Mouse (Mus musculus): ENCODE measurements around the gene Calml4. TPM values are rescaled to one million over a fixed set of nuclear protein-coding genes. Genes with fewer than 3 reads are reported as not detected.
A peak's percentile ranks its signal among the peaks of the same experiment; 100 is the strongest.
"Not testable (repeated sequence)": the region's sequence is repeated elsewhere in the genome, so short reads cannot be mapped to it uniquely, and the experiment has no call there.

Gene Calml4
- polyA plus RNA-seq, 1 experiment from 2014 or later = 4.9 TPM

DNA sequence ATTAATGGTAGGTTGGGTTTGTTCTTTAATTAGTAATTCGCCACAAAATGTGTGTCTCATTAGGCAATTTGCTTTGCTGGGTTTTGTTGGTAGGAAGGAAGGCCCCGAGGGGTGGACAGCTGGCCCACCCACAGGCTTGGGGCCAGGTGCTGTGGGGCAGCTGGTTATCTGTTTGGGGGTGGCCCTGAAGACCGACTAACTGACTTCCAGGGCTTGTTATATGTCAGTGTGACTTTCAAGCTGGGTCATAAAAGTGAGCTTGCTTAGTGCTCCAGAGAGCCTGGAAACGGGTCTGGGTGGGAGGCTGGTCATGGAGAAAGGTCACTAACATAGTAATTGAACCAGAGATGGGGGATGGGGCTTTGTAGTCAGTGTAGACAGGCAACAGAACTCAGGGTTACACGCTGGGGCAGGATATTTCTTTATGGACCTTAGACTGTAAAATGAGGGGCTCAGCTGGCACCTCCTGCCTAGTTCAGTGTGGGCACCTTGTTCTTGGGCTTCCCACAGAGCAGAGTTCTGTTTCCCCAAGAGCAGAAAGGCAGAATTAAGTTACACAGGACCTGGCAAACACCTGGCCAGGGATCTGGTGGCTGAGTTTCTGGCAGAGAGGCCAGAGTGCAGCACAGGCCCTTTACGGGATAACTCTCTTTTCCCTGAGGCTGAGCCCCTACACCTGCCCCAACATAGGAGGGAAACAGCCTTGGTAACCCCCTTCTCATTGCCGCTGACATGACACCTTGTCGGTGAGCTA lies 563 bp downstream of the Calml4 start:
- peak overlapping the region; percentile 35 for H3K4me2 ChIP-seq (ENCODE audit: low read depth, severe bottlenecking)
- peaks cover 36% of the 10 kb centered on the region for H3K4me1 ChIP-seq (ENCODE audit: control insufficient read depth, insufficient read depth, low read length)
- H3K9me3 ChIP-seq (ENCODE audit: control insufficient read depth, low read length) = no peaks in the 10 kb centered on the region
- peak overlapping the region; percentile 88 for H3K27ac ChIP-seq (replicated peaks; ENCODE audit: low read depth, low read length)
- H3K9ac ChIP-seq (ENCODE audit: low read length) = no peak overlapping the region; the same call in 1 of the 2 replicates
- H3K36me3 ChIP-seq (ENCODE audit: control insufficient read depth, insufficient read depth, low read length) = no peaks in the 10 kb centered on the region
- ATAC-seq (ENCODE audit: insufficient number of reproducible peaks, low FRiP score, low TSS enrichment, low read depth) = peak; percentile 74
- H3K27me3 ChIP-seq (ENCODE audit: control insufficient read depth, insufficient read depth, low read length) = no peaks in the 10 kb centered on the region
- 15% methylated on average over 8 of the region's 8 CpGs for WGBS
- DNase-seq (ENCODE audit: low spot score) = peak; percentile 77
- H3K4me3 ChIP-seq (ENCODE audit: low read depth, low read length) = no peak overlapping the region

DNA sequence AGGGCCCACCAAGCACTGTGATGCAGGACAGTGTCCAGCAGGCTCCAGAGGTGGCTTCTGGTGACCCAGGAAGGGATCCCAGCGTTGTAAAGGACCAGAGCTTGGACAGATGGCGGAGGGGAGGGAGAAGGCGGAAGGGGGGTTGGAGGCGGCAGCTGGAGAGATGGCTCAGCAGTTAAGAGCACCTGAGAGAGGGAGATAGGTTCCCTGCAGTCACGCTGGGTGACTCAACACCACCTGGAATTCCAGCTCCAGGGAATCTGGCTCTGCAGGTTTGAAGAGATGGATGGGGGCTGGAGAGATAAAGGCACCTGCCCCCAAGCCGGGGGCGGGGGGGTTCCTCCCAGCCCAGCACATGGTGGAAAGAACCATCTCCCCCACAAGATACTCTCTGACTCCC lies 2.2 kb downstream of the Calml4 start:
- H3K9ac ChIP-seq (ENCODE audit: low read length); H3K4me2 ChIP-seq (ENCODE audit: low read depth, severe bottlenecking); DNase-seq (ENCODE audit: low spot score); ATAC-seq (ENCODE audit: insufficient number of reproducible peaks, low FRiP score, low TSS enrichment, low read depth); H3K4me3 ChIP-seq (ENCODE audit: low read depth, low read length); H3K36me3 ChIP-seq (ENCODE audit: control insufficient read depth, insufficient read depth, low read length); H3K27ac ChIP-seq (replicated peaks; ENCODE audit: low read depth, low read length); H3K9me3 ChIP-seq (ENCODE audit: control insufficient read depth, low read length); H3K27me3 ChIP-seq (ENCODE audit: control insufficient read depth, insufficient read depth, low read length): not testable (repeated sequence)
- 41% methylated on average over 6 of the region's 7 CpGs for WGBS
- peaks cover 30% of the 10 kb centered on the region for H3K4me1 ChIP-seq (ENCODE audit: control insufficient read depth, insufficient read depth, low read length)

DNA sequence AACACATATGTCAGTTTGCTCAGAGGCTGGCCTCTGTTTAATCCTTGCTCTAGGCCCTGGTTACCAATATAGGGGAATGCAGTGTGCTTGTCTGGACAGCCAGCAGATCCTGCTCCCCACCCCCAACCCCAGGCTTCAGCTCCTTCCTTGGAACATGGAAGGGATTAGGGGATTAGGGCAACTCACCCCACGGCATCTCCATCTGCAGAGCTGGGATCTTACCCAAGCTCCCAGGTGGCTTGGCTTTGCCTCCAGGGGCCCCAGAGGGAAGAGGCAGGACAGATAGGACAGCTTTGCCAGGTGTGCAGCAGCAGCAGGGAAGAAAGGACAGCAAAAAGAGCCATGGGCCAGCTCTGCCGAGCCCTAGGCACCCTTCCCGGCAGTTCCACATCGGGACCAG lies 3.0 kb downstream of the Calml4 start:
- H3K4me3 ChIP-seq (ENCODE audit: low read depth, low read length) = no peak overlapping the region
- H3K9ac ChIP-seq (ENCODE audit: low read length) = no peak overlapping the region
- H3K4me1 ChIP-seq (ENCODE audit: control insufficient read depth, insufficient read depth, low read length) = peaks cover 30% of the 10 kb centered on the region
- no peak overlapping the region for H3K27ac ChIP-seq (replicated peaks; ENCODE audit: low read depth, low read length)
- H3K27me3 ChIP-seq (ENCODE audit: control insufficient read depth, insufficient read depth, low read length) = no peaks in the 10 kb centered on the region
- no peak for DNase-seq (ENCODE audit: low spot score)
- WGBS = 66% methylated on average over 4 of the region's 4 CpGs
- ATAC-seq (ENCODE audit: insufficient number of reproducible peaks, low FRiP score, low TSS enrichment, low read depth) = no peak
- H3K36me3 ChIP-seq (ENCODE audit: control insufficient read depth, insufficient read depth, low read length) = no peaks in the 10 kb centered on the region
- H3K9me3 ChIP-seq (ENCODE audit: control insufficient read depth, low read length) = no peaks in the 10 kb centered on the region
- no peak overlapping the region for H3K4me2 ChIP-seq (ENCODE audit: low read depth, severe bottlenecking)

DNA sequence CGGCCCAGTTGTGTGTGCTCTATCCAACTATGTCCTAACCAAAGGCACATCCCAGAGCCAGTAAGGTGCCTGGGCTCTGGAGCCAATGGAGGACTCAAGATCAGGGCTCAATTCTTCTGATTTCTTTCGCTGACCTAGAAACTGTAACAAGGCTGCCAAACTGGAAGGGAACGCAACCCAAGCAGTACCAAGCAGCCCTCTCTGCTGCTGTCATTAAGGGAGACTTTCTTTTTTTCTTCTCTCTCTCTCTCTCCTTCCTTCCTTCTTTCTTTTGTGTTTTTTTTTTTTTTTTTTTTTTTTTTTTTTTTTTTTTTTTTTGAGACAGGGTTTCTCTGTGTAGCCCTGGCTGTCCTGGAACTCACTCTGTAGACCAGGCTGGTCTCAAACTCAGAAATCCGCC lies 11.4 kb downstream of the Calml4 start:
- H3K4me2 ChIP-seq (ENCODE audit: low read depth, severe bottlenecking); DNase-seq (ENCODE audit: low spot score); ATAC-seq (ENCODE audit: insufficient number of reproducible peaks, low FRiP score, low TSS enrichment, low read depth); H3K27me3 ChIP-seq (ENCODE audit: control insufficient read depth, insufficient read depth, low read length); H3K4me1 ChIP-seq (ENCODE audit: control insufficient read depth, insufficient read depth, low read length); H3K9me3 ChIP-seq (ENCODE audit: control insufficient read depth, low read length); H3K4me3 ChIP-seq (ENCODE audit: low read depth, low read length); H3K36me3 ChIP-seq (ENCODE audit: control insufficient read depth, insufficient read depth, low read length); H3K9ac ChIP-seq (ENCODE audit: low read length); H3K27ac ChIP-seq (replicated peaks; ENCODE audit: low read depth, low read length): not testable (repeated sequence)
- WGBS = 93% methylated on average over 4 of the region's 4 CpGs

DNA sequence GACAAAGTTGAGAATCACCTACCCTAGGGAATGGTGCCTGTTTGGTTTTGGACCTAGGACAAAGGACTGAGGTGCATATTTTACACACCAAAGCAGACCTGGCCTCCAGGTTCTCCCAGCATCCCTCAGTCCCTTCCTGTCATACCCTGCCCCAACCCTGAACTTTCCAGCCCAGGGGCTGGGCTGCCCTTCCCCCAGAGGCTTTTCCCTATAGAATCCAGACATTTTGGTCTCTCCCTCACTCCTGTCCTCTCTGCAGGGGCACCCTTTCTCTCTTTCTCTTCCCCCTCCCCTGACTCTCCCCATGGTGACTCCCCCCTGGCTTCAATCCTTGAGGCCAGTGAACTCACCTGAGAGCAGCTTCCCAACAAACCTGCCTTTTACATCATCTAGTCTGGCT lies 12.8 kb downstream of the Calml4 start:
- Histone ChIP-seq H3K4me1 (ENCODE audit: control insufficient read depth, insufficient read depth, low read length) (no peaks in the 10 kb centered on the region), H3K27ac (replicated peaks; ENCODE audit: low read depth, low read length) (no peak overlapping the region), H3K4me2 (ENCODE audit: low read depth, severe bottlenecking) (no peak overlapping the region), H3K36me3 (ENCODE audit: control insufficient read depth, insufficient read depth, low read length) (no peaks in the 10 kb centered on the region), H3K9ac (ENCODE audit: low read length) (no peak overlapping the region), H3K9me3 (ENCODE audit: control insufficient read depth, low read length) (no peaks in the 10 kb centered on the region), H3K4me3 (ENCODE audit: low read depth, low read length) (no peak overlapping the region), H3K27me3 (ENCODE audit: control insufficient read depth, insufficient read depth, low read length) (no peaks in the 10 kb centered on the region)
- ATAC-seq (ENCODE audit: insufficient number of reproducible peaks, low FRiP score, low TSS enrichment, low read depth) (no peak), DNase-seq (ENCODE audit: low spot score) (peak; percentile 17)

DNA sequence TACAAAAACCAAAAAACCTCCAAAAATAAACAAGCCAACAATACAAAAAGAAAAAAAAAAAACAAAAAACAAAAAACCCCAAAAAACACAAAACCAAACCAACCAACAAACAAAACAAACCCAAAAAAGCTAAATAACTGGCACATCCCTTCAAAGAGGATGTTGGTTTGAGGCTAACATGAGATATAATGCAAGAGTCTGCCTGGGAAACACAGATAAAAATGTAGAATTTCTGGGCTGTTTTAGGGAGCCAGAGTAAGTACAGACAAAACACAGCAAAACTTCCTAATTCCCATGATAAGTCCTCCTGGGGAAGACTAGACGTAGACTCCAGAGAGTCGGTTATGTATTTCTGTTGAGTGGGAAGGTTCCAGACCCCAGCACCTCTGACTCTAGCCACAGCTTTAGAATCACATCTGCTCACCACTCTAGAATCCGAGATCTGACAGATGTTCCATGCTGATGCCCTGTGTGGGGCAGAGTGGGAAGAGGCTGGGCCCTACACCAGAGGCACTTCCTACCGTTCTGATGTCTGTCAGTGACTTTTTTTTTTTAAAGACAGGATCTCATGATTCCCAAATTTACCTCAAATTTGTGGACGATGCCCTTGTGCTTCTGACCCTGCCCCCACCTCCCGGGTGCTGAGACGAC lies 19.2 kb downstream of the Calml4 start:
- Histone ChIP-seq H3K4me1 (ENCODE audit: control insufficient read depth, insufficient read depth, low read length) (no peaks in the 10 kb centered on the region), H3K27ac (replicated peaks; ENCODE audit: low read depth, low read length) (no peak overlapping the region), H3K9ac (ENCODE audit: low read length) (no peak overlapping the region), H3K36me3 (ENCODE audit: control insufficient read depth, insufficient read depth, low read length) (0 out of 2 replicates have a peak, but pooled peaks cover 3% of the 10 kb centered on the region), H3K9me3 (ENCODE audit: control insufficient read depth, low read length) (no peaks in the 10 kb centered on the region), H3K4me3 (ENCODE audit: low read depth, low read length) (no peak overlapping the region), H3K4me2 (ENCODE audit: low read depth, severe bottlenecking) (no peak overlapping the region), H3K27me3 (ENCODE audit: control insufficient read depth, insufficient read depth, low read length) (no peaks in the 10 kb centered on the region)
- ATAC-seq (ENCODE audit: insufficient number of reproducible peaks, low FRiP score, low TSS enrichment, low read depth) = no peak
- DNase-seq (ENCODE audit: low spot score) = no peak
- 91% methylated on average over 7 of the region's 7 CpGs for WGBS

DNA sequence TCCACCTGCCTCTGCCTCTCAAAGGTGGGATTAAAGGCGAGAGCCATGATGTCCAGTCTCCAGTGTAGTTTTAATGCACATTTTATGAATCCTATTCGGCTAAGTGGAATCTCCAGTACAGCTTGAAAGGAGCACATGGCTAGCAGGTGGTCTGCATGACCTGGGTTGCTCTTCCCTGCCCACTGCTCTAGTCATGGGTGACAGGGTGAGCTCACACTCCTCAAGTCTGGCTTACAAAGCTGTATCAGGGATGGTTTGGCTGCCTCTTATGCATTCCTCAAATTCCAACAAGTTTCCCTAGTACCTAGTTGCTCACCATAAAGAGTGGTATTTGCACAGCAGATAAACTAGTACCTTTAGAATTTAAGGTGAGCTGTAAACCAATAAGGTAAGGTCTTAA lies 19.9 kb downstream of the Calml4 start:
- no peak for DNase-seq (ENCODE audit: low spot score)
- H3K9me3 ChIP-seq (ENCODE audit: control insufficient read depth, low read length) = no peaks in the 10 kb centered on the region
- H3K27me3 ChIP-seq (ENCODE audit: control insufficient read depth, insufficient read depth, low read length) = no peaks in the 10 kb centered on the region
- H3K4me3 ChIP-seq (ENCODE audit: low read depth, low read length) = no peak overlapping the region
- 0 out of 2 replicates have a peak, but pooled peaks cover 3% of the 10 kb centered on the region for H3K36me3 ChIP-seq (ENCODE audit: control insufficient read depth, insufficient read depth, low read length)
- no peak overlapping the region for H3K9ac ChIP-seq (ENCODE audit: low read length)
- WGBS = 80% methylated on average over 2 of the region's 2 CpGs
- no peak overlapping the region for H3K4me2 ChIP-seq (ENCODE audit: low read depth, severe bottlenecking)
- ATAC-seq (ENCODE audit: insufficient number of reproducible peaks, low FRiP score, low TSS enrichment, low read depth) = no peak
- H3K4me1 ChIP-seq (ENCODE audit: control insufficient read depth, insufficient read depth, low read length) = no peaks in the 10 kb centered on the region
- H3K27ac ChIP-seq (replicated peaks; ENCODE audit: low read depth, low read length) = no peak overlapping the region

DNA sequence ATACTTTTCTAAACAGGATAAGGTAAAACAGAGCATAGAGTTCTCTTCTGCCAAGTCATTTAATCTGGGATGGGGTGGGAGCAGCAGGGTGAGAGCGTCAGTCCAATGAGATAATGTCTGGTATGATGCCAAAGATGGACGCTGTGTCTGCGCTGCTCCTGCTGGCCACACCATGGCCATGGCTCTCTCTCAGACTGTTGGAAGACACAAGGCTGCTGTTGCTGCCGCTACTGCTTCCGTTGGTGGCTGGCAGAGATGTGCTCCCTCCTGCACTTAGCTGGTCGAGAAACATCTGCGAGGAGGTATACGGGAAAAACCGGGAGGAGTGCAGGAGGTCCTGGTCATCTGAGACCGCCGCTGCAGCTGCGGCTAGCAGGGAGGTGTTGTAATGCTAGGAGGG lies 24.0 kb downstream of the Calml4 start:
- peaks cover 3% of the 10 kb centered on the region; the same call in 1 of the 2 replicates for H3K36me3 ChIP-seq (ENCODE audit: control insufficient read depth, insufficient read depth, low read length)
- ATAC-seq (ENCODE audit: insufficient number of reproducible peaks, low FRiP score, low TSS enrichment, low read depth) (no peak), DNase-seq (ENCODE audit: low spot score) (no peak)
- no peaks in the 10 kb centered on the region for H3K27me3 ChIP-seq (ENCODE audit: control insufficient read depth, insufficient read depth, low read length)
- H3K27ac ChIP-seq (replicated peaks; ENCODE audit: low read depth, low read length) = no peak overlapping the region
- no peaks in the 10 kb centered on the region for H3K9me3 ChIP-seq (ENCODE audit: control insufficient read depth, low read length)
- WGBS = 81% methylated on average over 12 of the region's 12 CpGs
- H3K4me3 ChIP-seq (ENCODE audit: low read depth, low read length) = no peak overlapping the region
- H3K9ac ChIP-seq (ENCODE audit: low read length) = no peak overlapping the region
- H3K4me1 ChIP-seq (ENCODE audit: control insufficient read depth, insufficient read depth, low read length) = no peaks in the 10 kb centered on the region
- H3K4me2 ChIP-seq (ENCODE audit: low read depth, severe bottlenecking) = no peak overlapping the region
